Mouse (Mus musculus) embryonic fibroblast, embryonic 13.5 days (primary cell): ENCODE measurements at regions not wholly inside any gene's neighbourhood (a gene's known extent, or its start where the extent isn't known, plus 50 kb on each side); places are given as distances from the start of the nearest gene placed in this dataset.

Source experiments
- CTCF ChIP-seq: IDR thresholded peaks from 2 replicates; pipeline ENCODE4 v1.5.1; 2011; ENCODE audit warnings: mild to moderate bottlenecking, control low read depth, low read length, moderate library complexity, borderline replicate concordance; ENCODE audit not compliant: insufficient read depth
- POLR2A ChIP-seq: IDR thresholded peaks from 2 replicates; pipeline ENCODE4 v1.6.1; 2011; ENCODE audit warnings: low read depth, mild to moderate bottlenecking, control low read depth, low read length, moderate library complexity

DNA sequence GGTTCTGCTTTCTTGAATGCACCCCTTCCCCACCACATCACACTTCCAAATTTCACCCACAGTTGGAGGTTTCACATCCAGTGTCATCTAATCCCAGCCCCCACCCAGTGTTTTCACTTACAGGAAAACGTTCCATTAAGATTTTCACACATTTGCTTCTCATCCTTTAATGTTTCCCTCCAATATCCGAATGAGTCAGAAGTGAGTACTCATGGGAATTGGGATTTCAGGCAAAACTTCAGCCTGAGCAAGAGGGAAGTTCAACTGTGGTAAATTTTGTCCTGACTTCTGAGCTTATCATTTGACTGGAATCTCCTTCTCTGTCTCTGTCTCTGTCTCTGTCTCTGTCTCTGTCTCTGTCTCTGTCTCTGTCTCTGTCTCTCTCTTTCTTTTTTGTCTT, 350.3 kb upstream of the Klf4 start:
- no peak for TF ChIP-seq POLR2A
- no peak for TF ChIP-seq CTCF
